8 mouse cellular contexts compared by ENCODE assay signal in the genomic region with DNA sequence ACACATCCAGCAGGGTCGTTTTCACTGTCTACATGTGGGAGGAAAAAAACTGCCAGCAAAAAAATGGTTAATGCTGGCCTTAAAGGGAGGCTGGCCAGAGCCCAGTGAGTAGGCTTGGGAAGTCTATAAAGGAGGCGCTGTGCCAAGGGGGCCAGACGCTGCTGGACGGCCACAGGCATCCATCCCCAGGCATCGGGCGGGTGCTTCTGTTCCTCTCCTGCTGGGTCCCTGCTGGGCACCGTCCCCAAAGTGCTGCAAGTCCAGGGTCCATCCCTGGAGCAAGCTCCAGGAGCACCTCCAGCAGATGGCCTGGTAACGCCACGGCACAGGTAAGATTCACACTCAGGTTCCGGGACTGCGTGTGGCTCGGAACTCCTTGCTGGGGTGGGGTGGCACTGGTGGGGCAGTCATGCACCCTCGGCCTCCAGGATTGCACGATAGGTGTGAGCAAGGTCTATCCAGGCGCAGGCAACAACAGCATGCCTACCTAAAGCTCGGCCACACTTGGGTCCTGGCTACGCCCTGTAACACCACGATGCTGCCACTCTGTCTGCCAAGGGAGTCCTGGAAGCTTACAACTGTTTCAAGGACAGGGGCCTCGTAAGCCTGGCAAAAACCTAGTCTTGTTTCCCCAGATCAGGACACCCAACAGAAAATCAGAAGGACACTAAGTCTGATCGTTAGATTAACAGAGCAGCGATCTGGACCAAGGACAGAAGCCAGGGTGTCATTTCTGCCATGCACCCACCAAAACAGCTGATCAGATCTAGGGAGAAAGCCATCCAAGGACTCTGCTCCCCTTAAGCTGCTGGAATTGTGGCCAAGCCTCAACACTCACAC. TPM values are rescaled to one million over a fixed set of nuclear protein-coding genes. Genes with fewer than 3 reads are reported as not detected.
A peak's percentile ranks its signal among the peaks of the same experiment; 100 is the strongest.
DNase-seq lines count a peak whose midpoint lies in the region; ATAC-seq and TF ChIP-seq lines count a peak whose summit lies in the region.

A gene (plus strand): TSS at position 126 of the 840 bp plus-strand sequence.

- H3K4me3 ChIP-seq in C2C12 (ENCODE audit: insufficient read depth, poor library complexity, severe bottlenecking) = peak within 1 kb of the TSS; percentile 27
- H3K4me3 ChIP-seq in embryonic facial prominence, embryonic 10.5 days = no peak within 1 kb of the TSS
- peak within 1 kb of the TSS; percentile 25 for H3K4me3 ChIP-seq in hindbrain, embryonic 15.5 days
- H3K4me3 ChIP-seq in midbrain, embryonic 12.5 days = peak within 1 kb of the TSS; percentile 10; the same call in 1 of the 2 replicates

- WGBS in embryonic facial prominence, embryonic 10.5 days = 63% methylated on average over 21 of the region's 21 CpGs
- WGBS in hindbrain, embryonic 15.5 days = 47% methylated on average over 21 of the region's 21 CpGs
- 62% methylated on average over 21 of the region's 21 CpGs for WGBS in midbrain, embryonic 12.5 days

- H3K9ac ChIP-seq in hindbrain, embryonic 15.5 days = 0 out of 2 replicates have a peak within 1 kb of the TSS, but pooled peaks have one; percentile 2
- H3K9ac ChIP-seq in midbrain, embryonic 12.5 days (replicated peaks) = peak within 1 kb of the TSS; percentile 38; the same call in 1 of the 2 replicates

- no peaks in the 10 kb centered on the region for H3K27me3 ChIP-seq in C2C12 (ENCODE audit: control insufficient read depth, insufficient read depth, insufficient read length)
- H3K27me3 ChIP-seq in embryonic facial prominence, embryonic 10.5 days (replicated peaks; ENCODE audit: low read depth, poor library complexity, severe bottlenecking) = no peaks in the 10 kb centered on the region
- H3K27me3 ChIP-seq in hindbrain, embryonic 15.5 days = no peaks in the 10 kb centered on the region
- H3K27me3 ChIP-seq in midbrain, embryonic 12.5 days = no peaks in the 10 kb centered on the region

- no peak for ATAC-seq in hindbrain, embryonic 15.5 days (ENCODE audit: low FRiP score, low read depth)
- ATAC-seq in midbrain, embryonic 12.5 days (ENCODE audit: low FRiP score, low read depth) = no peak

- no peaks in the 10 kb centered on the region for H3K36me3 ChIP-seq in C2C12 (ENCODE audit: control insufficient read depth, insufficient read depth)
- peaks cover 12% of the 10 kb centered on the region; the same call in 1 of the 2 replicates for H3K36me3 ChIP-seq in embryonic facial prominence, embryonic 10.5 days (replicated peaks)
- no peaks in the 10 kb centered on the region for H3K36me3 ChIP-seq in hindbrain, embryonic 15.5 days
- no peaks in the 10 kb centered on the region for H3K36me3 ChIP-seq in midbrain, embryonic 12.5 days

- peak within 1 kb of the TSS; percentile 36 for H3K4me2 ChIP-seq in hindbrain, embryonic 15.5 days
- H3K4me2 ChIP-seq in midbrain, embryonic 12.5 days (replicated peaks) = peak within 1 kb of the TSS; percentile 28; the same call in 1 of the 2 replicates

- peak within 1 kb of the TSS; percentile 75 for H3ac ChIP-seq in C2C12 (ENCODE audit: control insufficient read depth, insufficient read length, low read depth)

- no peaks in the 10 kb centered on the region for H3K9me3 ChIP-seq in embryonic facial prominence, embryonic 10.5 days
- H3K9me3 ChIP-seq in hindbrain, embryonic 15.5 days = no peaks in the 10 kb centered on the region
- no peaks in the 10 kb centered on the region for H3K9me3 ChIP-seq in midbrain, embryonic 12.5 days

- peaks cover 18% of the 10 kb centered on the region for H3K4me1 ChIP-seq in embryonic facial prominence, embryonic 10.5 days
- H3K4me1 ChIP-seq in hindbrain, embryonic 15.5 days (replicated peaks) = peaks cover 34% of the 10 kb centered on the region
- H3K4me1 ChIP-seq in midbrain, embryonic 12.5 days = peaks cover 29% of the 10 kb centered on the region

- peaks cover 17% of the 10 kb centered on the region for H3K79me2 ChIP-seq in C2C12 (ENCODE audit: control insufficient read depth, insufficient read depth)

- H3K27ac ChIP-seq in embryonic facial prominence, embryonic 10.5 days (replicated peaks) = 0 out of 2 replicates have a peak within 1 kb of the TSS, but pooled peaks have one; percentile 44
- peak within 1 kb of the TSS; percentile 32; the same call in 1 of the 2 replicates for H3K27ac ChIP-seq in hindbrain, embryonic 15.5 days (replicated peaks)
- 0 out of 2 replicates have a peak within 1 kb of the TSS, but pooled peaks have one; percentile 10 for H3K27ac ChIP-seq in midbrain, embryonic 12.5 days (replicated peaks)

- no peak for TF ChIP-seq CTCF in C2C12 (IDR thresholded peaks at IDR 0.05; ENCODE audit: control insufficient read depth, insufficient read depth, insufficient read length)

- peak; percentile 53 to 79 for DNase-seq in gastrocnemius, postnatal 4 days (ENCODE audit: low spot score in 2 of 2)
- DNase-seq in gastrocnemius, postnatal 25 days = no peak
- DNase-seq in embryonic facial prominence, embryonic 10.5 days (ENCODE audit: low spot score) = no peak
- no peak for DNase-seq in urinary bladder, postnatal 36 days (ENCODE audit: low spot score in 2 of 2)
- DNase-seq in frontal cortex, postnatal 25 days (ENCODE audit: low spot score in 2 of 2) = no peak

- H3K79me3 ChIP-seq in C2C12 (ENCODE audit: low read depth) = peaks cover 1% of the 10 kb centered on the region

TF ChIP-seq in C2C12, 6 proteins besides CTCF, POLR2A, EP300 and RAD21:
- TF ChIP-seq MAX (IDR thresholded peaks at IDR 0.05) (no peak), MYOD1 (IDR thresholded peaks at IDR 0.05; ENCODE audit: control insufficient read depth, insufficient read length, low read depth) (no peak), MYOG (IDR thresholded peaks at IDR 0.05; ENCODE audit: control insufficient read depth, extremely low read depth, insufficient read length) (no peak), USF1 (IDR thresholded peaks at IDR 0.05; ENCODE audit: low read depth) (no peak), FOSL1 (IDR thresholded peaks at IDR 0.05; ENCODE audit: insufficient read depth, low read length, poor library complexity, severe bottlenecking) (no peak), CEBPB (IDR thresholded peaks at IDR 0.05; ENCODE audit: low read depth) (no peak)

RNA-seq across cellular contexts. Expression of the gene that starts here (rescaled TPM):
- 1 to 10 TPM; 3.9 to 4.4 TPM for total RNA-seq in gastrocnemius, postnatal 4 days (2021)
- total RNA-seq in gastrocnemius, postnatal 25 days (2021) = 1 to 10 TPM in 1 of 2 experiments, under 1 TPM in 1; 0.82 to 1.6 TPM
- polyA plus RNA-seq in C2C12 (2012; fragmentation: generic; extraction: Trizol) = 18.8 TPM
- 0.33 and 0.46 TPM in 2 replicates for polyA plus RNA-seq in embryonic facial prominence, embryonic 10.5 days (2016; fragmentation: Nextera tagmentation; extraction: Ambion mirVana)
- polyA plus RNA-seq in hindbrain, embryonic 15.5 days (2015; fragmentation: Nextera tagmentation; extraction: Ambion mirVana) = 7.6 and 8.6 TPM in 2 replicates
- polyA plus RNA-seq in midbrain, embryonic 12.5 days (2016; fragmentation: Nextera tagmentation; extraction: Ambion mirVana) = 2.3 and 3.7 TPM in 2 replicates

Comparison
In these comparisons a context has a peak if more than half of its experiments do, and no peak if none do; other contexts are left out.
1. DNase-seq: peak in gastrocnemius, postnatal 4 days (2 of 2); none in gastrocnemius, postnatal 25 days (single experiment), embryonic facial prominence, embryonic 10.5 days (single experiment), urinary bladder, postnatal 36 days (0 of 2) and frontal cortex, postnatal 25 days (0 of 2).
2. Peak in every context shown above with its lines, with median percentiles within 50 percentile points of each other: H3K27ac ChIP-seq.